In the genomic region with DNA sequence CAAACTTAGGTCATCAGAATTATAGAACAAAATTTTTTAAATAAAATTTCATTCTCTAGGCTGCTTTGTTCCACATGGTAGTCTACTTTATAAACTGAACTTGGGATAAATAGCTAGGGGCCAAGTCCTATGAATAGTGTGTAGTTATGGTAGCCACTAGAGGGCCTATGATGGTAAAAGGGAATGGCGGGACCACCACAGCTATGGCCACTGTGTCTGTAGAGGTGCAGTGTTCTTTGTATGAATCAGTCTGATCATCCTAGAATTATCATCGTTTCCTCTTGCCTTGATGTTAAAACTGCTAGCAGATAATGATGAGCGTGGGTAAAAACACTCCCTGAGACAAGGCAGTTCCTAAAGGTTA, we compare ENCODE assay signal across 8 mouse cellular contexts. TPM values are rescaled to one million over a fixed set of nuclear protein-coding genes. Genes with fewer than 3 reads are reported as not detected.
A peak's percentile ranks its signal among the peaks of the same experiment; 100 is the strongest.
DNase-seq lines count a peak whose midpoint lies in the region; ATAC-seq and TF ChIP-seq lines count a peak whose summit lies in the region.

No protein-coding gene starts in this region.

- no peak overlapping the region for H3K9ac ChIP-seq in limb, embryonic 13.5 days
- no peak overlapping the region; the same call in 1 of the 2 replicates for H3K9ac ChIP-seq in neural tube, embryonic 14.5 days (replicated peaks; ENCODE audit: low read depth, low read length)

- TF ChIP-seq CTCF in embryonic fibroblast, embryonic 13.5 days (IDR thresholded peaks at IDR 0.05; ENCODE audit: borderline replicate concordance, insufficient read depth, low read length), result no peak

- peaks cover 76% of the 10 kb centered on the region for H3K36me3 ChIP-seq in limb, embryonic 13.5 days
- H3K36me3 ChIP-seq in neural tube, embryonic 14.5 days (ENCODE audit: control insufficient read depth, insufficient read depth, low read length), result peaks cover 56% of the 10 kb centered on the region

- ATAC-seq in CD4-positive, CD25-positive, alpha-beta regulatory T cell, adult 4 months, result peak; percentile 21
- peak; percentile 64 for ATAC-seq in limb, embryonic 13.5 days (ENCODE audit: low FRiP score, low read depth)
- ATAC-seq in neural tube, embryonic 14.5 days (ENCODE audit: low read depth), result peak; percentile 68
- no peak for ATAC-seq in erythroid progenitor cell, adult 5-6 weeks (replicated peaks; ENCODE audit: low FRiP score, poor library complexity, severe bottlenecking)

- 40% methylated on average over 3 of the region's 3 CpGs for WGBS in limb, embryonic 13.5 days
- 41% methylated on average over 3 of the region's 3 CpGs for WGBS in neural tube, embryonic 14.5 days

- H3K4me3 ChIP-seq in embryonic fibroblast, embryonic 13.5 days (ENCODE audit: insufficient read depth, low read length), result no peak overlapping the region
- peak overlapping the region; percentile 68 for H3K4me3 ChIP-seq in limb, embryonic 13.5 days
- H3K4me3 ChIP-seq in neural tube, embryonic 14.5 days (ENCODE audit: low read depth, low read length), result peak overlapping the region; percentile 64

- H3K27ac ChIP-seq in embryonic fibroblast, embryonic 13.5 days (ENCODE audit: insufficient read depth, low read length), result peak overlapping the region; percentile 51; the same call in 1 of the 2 replicates
- peak overlapping the region; percentile 79 for H3K27ac ChIP-seq in limb, embryonic 13.5 days
- H3K27ac ChIP-seq in neural tube, embryonic 14.5 days (ENCODE audit: low read depth, low read length), result peak overlapping the region; percentile 80; the same call in 1 of the 2 replicates

- no peaks in the 10 kb centered on the region for H3K27me3 ChIP-seq in limb, embryonic 13.5 days
- no peaks in the 10 kb centered on the region for H3K27me3 ChIP-seq in neural tube, embryonic 14.5 days (ENCODE audit: control insufficient read depth, insufficient read depth, low read length)

- no peak for TF ChIP-seq POLR2A in embryonic fibroblast, embryonic 13.5 days (IDR thresholded peaks at IDR 0.05; ENCODE audit: low read depth, low read length)

- H3K9me3 ChIP-seq in limb, embryonic 13.5 days, result no peaks in the 10 kb centered on the region
- no peaks in the 10 kb centered on the region for H3K9me3 ChIP-seq in neural tube, embryonic 14.5 days (ENCODE audit: control insufficient read depth, low read length)

- H3K4me2 ChIP-seq in limb, embryonic 13.5 days (replicated peaks), result peak overlapping the region; percentile 65
- peak overlapping the region; percentile 66 for H3K4me2 ChIP-seq in neural tube, embryonic 14.5 days (ENCODE audit: low read depth, low read length)

- peaks cover 4% of the 10 kb centered on the region for H3K4me1 ChIP-seq in embryonic fibroblast, embryonic 13.5 days (ENCODE audit: control insufficient read depth, insufficient read depth, low read length)
- peaks cover 21% of the 10 kb centered on the region for H3K4me1 ChIP-seq in limb, embryonic 13.5 days
- peaks cover 18% of the 10 kb centered on the region for H3K4me1 ChIP-seq in neural tube, embryonic 14.5 days (ENCODE audit: control insufficient read depth, insufficient read depth, low read length)

- peak; percentile 30 to 59 for DNase-seq in cerebellum, postnatal 10 days
- no peak for DNase-seq in cerebellum, adult 9-10 months
- no peak for DNase-seq in urinary bladder, adult 18-20 months (ENCODE audit: low spot score in 2 of 2)

RNA-seq across cellular contexts. Expression of gene Snapc5, which starts 0.5 kb away (rescaled TPM):
- 10 to 100 TPM; 59.8 to 61.1 TPM for polyA plus RNA-seq in CD4-positive, CD25-positive, alpha-beta regulatory T cell, adult 4 months (2017; shearing (Covaris generic))
- polyA plus RNA-seq in embryonic fibroblast, embryonic 13.5 days (2011; ENCODE audit: insufficient read length, low read depth, missing spikeins), result 17.8 and 22.1 TPM in 2 replicates
- polyA plus RNA-seq in limb, embryonic 13.5 days (2015; fragmentation: Nextera tagmentation; extraction: Ambion mirVana), result 30.4 and 30.5 TPM in 2 replicates
- 27.9 and 29.0 TPM in 2 replicates for polyA plus RNA-seq in neural tube, embryonic 14.5 days (2014; fragmentation: Nextera tagmentation; extraction: Ambion mirVana)
- total RNA-seq in erythroid progenitor cell, adult 5-6 weeks (2015; ENCODE audit: low replicate concordance), result 7.9 and 20.5 TPM in 2 replicates
- total RNA-seq in erythroid progenitor cell, adult 5-6 weeks (2017; ENCODE audit: low replicate concordance), result 10.8 and 15.1 TPM in 2 replicates

RNA-seq across cellular contexts. Expression of gene Rpl4, which starts 5.4 kb away (rescaled TPM):
- polyA plus RNA-seq in CD4-positive, CD25-positive, alpha-beta regulatory T cell, adult 4 months (2017; shearing (Covaris generic)), result 1,000 to 10,000 TPM; 3,641 to 3,879 TPM
- polyA plus RNA-seq in embryonic fibroblast, embryonic 13.5 days (2011; ENCODE audit: insufficient read length, low read depth, missing spikeins), result 1,951 and 2,046 TPM in 2 replicates
- 1,136 and 1,154 TPM in 2 replicates for polyA plus RNA-seq in limb, embryonic 13.5 days (2015; fragmentation: Nextera tagmentation; extraction: Ambion mirVana)
- polyA plus RNA-seq in neural tube, embryonic 14.5 days (2014; fragmentation: Nextera tagmentation; extraction: Ambion mirVana), result 628 and 681 TPM in 2 replicates
- 955 and 1,003 TPM in 2 replicates for total RNA-seq in erythroid progenitor cell, adult 5-6 weeks (2015; ENCODE audit: low replicate concordance)
- 556 and 679 TPM in 2 replicates for total RNA-seq in erythroid progenitor cell, adult 5-6 weeks (2017; ENCODE audit: low replicate concordance)

RNA-seq across cellular contexts. Expression of gene Zwilch, which starts 5.7 kb away (rescaled TPM):
- 1 to 10 TPM; 3.9 to 5.0 TPM for polyA plus RNA-seq in CD4-positive, CD25-positive, alpha-beta regulatory T cell, adult 4 months (2017; shearing (Covaris generic))
- 26.9 and 39.7 TPM in 2 replicates for polyA plus RNA-seq in embryonic fibroblast, embryonic 13.5 days (2011; ENCODE audit: insufficient read length, low read depth, missing spikeins)
- polyA plus RNA-seq in limb, embryonic 13.5 days (2015; fragmentation: Nextera tagmentation; extraction: Ambion mirVana), result 19.3 and 23.7 TPM in 2 replicates
- polyA plus RNA-seq in neural tube, embryonic 14.5 days (2014; fragmentation: Nextera tagmentation; extraction: Ambion mirVana), result 6.0 TPM in 2 replicates
- total RNA-seq in erythroid progenitor cell, adult 5-6 weeks (2015; ENCODE audit: low replicate concordance), result 90.5 and 94.3 TPM in 2 replicates
- 234 and 281 TPM in 2 replicates for total RNA-seq in erythroid progenitor cell, adult 5-6 weeks (2017; ENCODE audit: low replicate concordance)

RNA-seq across cellular contexts. Expression of gene Uchl4, which starts 56.4 kb away (rescaled TPM):
- polyA plus RNA-seq in CD4-positive, CD25-positive, alpha-beta regulatory T cell, adult 4 months (2017; shearing (Covaris generic)), result 1 to 10 TPM; 3.8 to 9.9 TPM
- 2.5 and 3.1 TPM in 2 replicates for polyA plus RNA-seq in embryonic fibroblast, embryonic 13.5 days (2011; ENCODE audit: insufficient read length, low read depth, missing spikeins)
- polyA plus RNA-seq in limb, embryonic 13.5 days (2015; fragmentation: Nextera tagmentation; extraction: Ambion mirVana), result 3.0 and 3.2 TPM in 2 replicates
- polyA plus RNA-seq in neural tube, embryonic 14.5 days (2014; fragmentation: Nextera tagmentation; extraction: Ambion mirVana), result 2.6 and 3.4 TPM in 2 replicates
- not detected in 2 replicates for total RNA-seq in erythroid progenitor cell, adult 5-6 weeks (2015; ENCODE audit: low replicate concordance)
- 0.15 TPM in 1 of 2 replicates, not detected in the other for total RNA-seq in erythroid progenitor cell, adult 5-6 weeks (2017; ENCODE audit: low replicate concordance)

Comparison
In these comparisons a context has a peak if more than half of its experiments do, and no peak if none do; other contexts are left out.
1. DNase-seq: peak in cerebellum, postnatal 10 days (2 of 2); none in cerebellum, adult 9-10 months (single experiment) and urinary bladder, adult 18-20 months (0 of 2).
2. Peak in every context shown above with its lines, with median percentiles within 50 percentile points of each other: H3K27ac ChIP-seq.